Mouse (Mus musculus): ENCODE results near the gene Ncl.

DNA sequence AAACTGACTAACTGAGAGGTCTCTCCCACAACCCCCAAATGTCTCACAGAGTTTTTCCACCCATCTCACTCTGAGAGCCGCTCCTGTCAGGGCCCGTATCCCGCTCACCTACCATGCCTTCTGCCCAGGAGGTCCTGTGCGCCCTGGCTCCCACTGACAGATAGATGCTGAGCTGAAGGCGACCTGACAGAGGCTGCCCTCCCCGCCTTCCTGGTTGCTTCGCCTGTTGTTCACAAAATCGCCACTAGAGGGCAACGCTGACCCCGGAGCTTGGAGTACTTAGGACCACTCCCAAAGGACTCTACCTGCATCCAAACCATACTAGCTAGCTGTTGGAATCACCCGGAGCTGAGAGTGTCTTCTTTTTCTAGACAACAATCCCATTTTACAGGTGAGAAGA is 30.0 kb upstream of the Ncl start:
- TF ChIP-seq CTCF (IDR thresholded peaks at IDR 0.05; ENCODE audit: low read depth): peak; percentile 88
- no peak for TF ChIP-seq EP300 (IDR thresholded peaks at IDR 0.05; ENCODE audit: low read depth)

Data from heart, postnatal 0 days (tissue).